Mouse (Mus musculus) cerebellum, adult 11 months (tissue): ENCODE measurements at regions not wholly inside any gene's neighbourhood (a gene's known extent, or its start where the extent isn't known, plus 50 kb on each side); places are given as distances from the start of the nearest gene placed in this dataset.
A peak's percentile ranks its signal among the peaks of the same experiment; 100 is the strongest.

ENCODE experiments used
- DNase-seq: peaks from one replicate; pipeline ENCODE4 v3.0.0; 2022

- no peak for DNase-seq
Measured at GRCm38 (mm10) chr4:127619870-127620269, 261.9 kb upstream of the Gjb5 start.

GRCm38 (mm10) chr4:127612761-127613160 is 254.8 kb upstream of the Gjb5 start:
- DNase-seq = peak; percentile 6

GRCm38 (mm10) chr4:127600919-127601318 is 242.9 kb upstream of the Gjb5 start:
- no peak for DNase-seq

- DNase-seq = no peak
Measured at GRCm38 (mm10) chr4:127598610-127599009, 240.6 kb upstream of the Gjb5 start.

- no peak for DNase-seq
Measured at GRCm38 (mm10) chr4:127594081-127594480, 236.1 kb upstream of the Gjb5 start.

GRCm38 (mm10) chr4:127591540-127591939 is 233.6 kb upstream of the Gjb5 start:
- no peak for DNase-seq

GRCm38 (mm10) chr4:127586822-127587221 is 228.8 kb upstream of the Gjb5 start:
- no peak for DNase-seq

- DNase-seq = no peak
Measured at GRCm38 (mm10) chr4:127576521-127576920, 218.5 kb upstream of the Gjb5 start.

- no peak for DNase-seq
Measured at GRCm38 (mm10) chr4:127562602-127563001, 204.6 kb upstream of the Gjb5 start.

GRCm38 (mm10) chr4:127558572-127558971 is 200.6 kb upstream of the Gjb5 start:
- DNase-seq = no peak

GRCm38 (mm10) chr4:127552456-127553225 is 194.7 kb upstream of the Gjb5 start:
- DNase-seq = no peak

- no peak for DNase-seq
Measured at GRCm38 (mm10) chr4:127549581-127549980, 191.6 kb upstream of the Gjb5 start.

- no peak for DNase-seq
Measured at GRCm38 (mm10) chr4:127549018-127549417, 191.0 kb upstream of the Gjb5 start.

- DNase-seq = no peak
Measured at GRCm38 (mm10) chr4:127545106-127545505, 187.1 kb upstream of the Gjb5 start.

GRCm38 (mm10) chr4:127543276-127543675 is 185.3 kb upstream of the Gjb5 start:
- DNase-seq = no peak

- no peak for DNase-seq
Measured at GRCm38 (mm10) chr4:127542771-127543170, 184.8 kb upstream of the Gjb5 start.

GRCm38 (mm10) chr4:127536952-127537351 is 179.0 kb upstream of the Gjb5 start:
- DNase-seq = no peak

- DNase-seq = no peak
Measured at GRCm38 (mm10) chr4:127535630-127536029, 177.6 kb upstream of the Gjb5 start.

GRCm38 (mm10) chr4:127534411-127534810 is 176.4 kb upstream of the Gjb5 start:
- no peak for DNase-seq

GRCm38 (mm10) chr4:127533726-127534125 is 175.7 kb upstream of the Gjb5 start:
- DNase-seq = no peak

- DNase-seq = no peak
Measured at GRCm38 (mm10) chr4:127530779-127531178, 172.8 kb upstream of the Gjb5 start.

- DNase-seq = no peak
Measured at GRCm38 (mm10) chr4:127522151-127522550, 164.2 kb upstream of the Gjb5 start.

GRCm38 (mm10) chr4:127517978-127518377 is 160.0 kb upstream of the Gjb5 start:
- no peak for DNase-seq

GRCm38 (mm10) chr4:127517539-127517938 is 159.6 kb upstream of the Gjb5 start:
- DNase-seq = no peak

- no peak for DNase-seq
Measured at GRCm38 (mm10) chr4:127509936-127510335, 152.0 kb upstream of the Gjb5 start.
